Mouse (Mus musculus) lung, postnatal 10 days (tissue): ENCODE results near the gene Ginm1.
A peak's percentile ranks its signal among the peaks of the same experiment; 100 is the strongest.

Source experiments
- DNase-seq: peaks from one replicate; pipeline ENCODE4 v3.0.0; 2021

Ginm1 gene

GRCm38 (mm10) chr10:7792751-7793385, at the start of gene Ginm1, which contains the start of gene Ppil4:
Gene Ginm1, minus strand, starts transcription at chr10:7792824.
Gene Ppil4, plus strand, starts transcription at chr10:7792891.
- DNase-seq, result peak; percentile 93

- peak; percentile 89 for DNase-seq
Observed at GRCm38 (mm10) chr10:7841571-7842080, 49.0 kb upstream of the Ginm1 start.

GRCm38 (mm10) chr10:7840785-7841184, 48.2 kb upstream of the Ginm1 start:
- no peak for DNase-seq

- no peak for DNase-seq
Observed at GRCm38 (mm10) chr10:7840353-7840733, 47.7 kb upstream of the Ginm1 start.

- peak; percentile 33 for DNase-seq
Observed at GRCm38 (mm10) chr10:7839551-7840352, 47.1 kb upstream of the Ginm1 start.

- no peak for DNase-seq
Observed at GRCm38 (mm10) chr10:7838874-7839421, 46.3 kb upstream of the Ginm1 start.

GRCm38 (mm10) chr10:7838036-7838435, 45.4 kb upstream of the Ginm1 start:
- DNase-seq, result no peak

GRCm38 (mm10) chr10:7837446-7837845, 44.8 kb upstream of the Ginm1 start:
- DNase-seq, result no peak

GRCm38 (mm10) chr10:7836902-7837301, 44.3 kb upstream of the Ginm1 start:
- DNase-seq, result no peak

- DNase-seq, result no peak
Observed at GRCm38 (mm10) chr10:7834671-7835225, 42.1 kb upstream of the Ginm1 start.

GRCm38 (mm10) chr10:7833377-7834165, 40.9 kb upstream of the Ginm1 start:
- DNase-seq, result no peak

- peak; percentile 48 for DNase-seq
Observed at GRCm38 (mm10) chr10:7832171-7832676, 39.6 kb upstream of the Ginm1 start, which contains the start of gene Zc3h12d. Gene Zc3h12d, plus strand, starts transcription at chr10:7832470.

GRCm38 (mm10) chr10:7826106-7826505, 33.5 kb upstream of the Ginm1 start:
- no peak for DNase-seq

- no peak for DNase-seq
Observed at GRCm38 (mm10) chr10:7825281-7825665, 32.6 kb upstream of the Ginm1 start.

GRCm38 (mm10) chr10:7824663-7825280, 32.1 kb upstream of the Ginm1 start:
- no peak for DNase-seq

- DNase-seq, result no peak
Observed at GRCm38 (mm10) chr10:7821981-7822380, 29.4 kb upstream of the Ginm1 start.

- no peak for DNase-seq
Observed at GRCm38 (mm10) chr10:7820171-7820570, 27.5 kb upstream of the Ginm1 start.

GRCm38 (mm10) chr10:7819603-7820002, 27.0 kb upstream of the Ginm1 start:
- DNase-seq, result no peak

- no peak for DNase-seq
Observed at GRCm38 (mm10) chr10:7819156-7819555, 26.5 kb upstream of the Ginm1 start.

- no peak for DNase-seq
Observed at GRCm38 (mm10) chr10:7818676-7819075, 26.1 kb upstream of the Ginm1 start.

- DNase-seq, result no peak
Observed at GRCm38 (mm10) chr10:7816476-7816875, 23.9 kb upstream of the Ginm1 start.

- DNase-seq, result peak; percentile 72
Observed at GRCm38 (mm10) chr10:7809937-7810336, 17.3 kb upstream of the Ginm1 start.
